Mouse (Mus musculus) ES-E14 (cell line): ENCODE results near the gene E130308A19Rik. TPM values are rescaled to one million over a fixed set of nuclear protein-coding genes. Genes with fewer than 3 reads are reported as not detected.

Experiments
- DNase-seq: peaks from one replicate; pipeline ENCODE4 v3.0.0-alpha.2; 2013; ENCODE audit warnings: low read depth, low spot score
- H3K27ac ChIP-seq: 2 replicates; pipeline ENCODE4 v1.5.1; 2012; ENCODE audit warnings: low read depth, mild to moderate bottlenecking, low read length, moderate library complexity, mixed read lengths; ENCODE audit not compliant: poor library complexity, insufficient read depth, severe bottlenecking
- H3K36me3 ChIP-seq: 2 replicates; pipeline ENCODE4 v1.6.1; 2012; ENCODE audit warnings: mild to moderate bottlenecking, low read length, moderate library complexity, mixed read lengths; ENCODE audit not compliant: control insufficient read depth, poor library complexity, insufficient read depth, severe bottlenecking
- H3K4me1 ChIP-seq, 2 experiments: fragments of 150-350 bp in 1 of 2; sonication (generic) in 1 of 2; 2 replicates each; pipeline ENCODE4 v1.6.1; 2012; ENCODE audit warnings: low read length in 2 of 2, mild to moderate bottlenecking in 1 of 2, mixed read lengths in 1 of 2; ENCODE audit not compliant: control insufficient read depth in 2 of 2, insufficient read depth in 2 of 2, poor library complexity in 1 of 2
- H3K4me3 ChIP-seq, 2 experiments: fragments of 150-350 bp in 1 of 2; sonication (generic) in 1 of 2; 2 replicates each; pipeline ENCODE4 v1.5.1; 2012; ENCODE audit warnings: low read length in 2 of 2, low read depth in 1 of 2, mild to moderate bottlenecking in 1 of 2, mixed read lengths in 1 of 2; ENCODE audit not compliant: insufficient read depth in 1 of 2, poor library complexity in 1 of 2, severe bottlenecking in 1 of 2
- H3K9ac ChIP-seq: 2 replicates; pipeline ENCODE4 v1.6.1; 2012; ENCODE audit warnings: low read depth, mild to moderate bottlenecking, low read length, mixed read lengths; ENCODE audit not compliant: poor library complexity, insufficient read depth, severe bottlenecking
- H3K9me3 ChIP-seq: fragments of 150-350 bp; sonication (generic); 2 replicates; pipeline ENCODE4 v1.6.1; 2012; ENCODE audit warnings: low read depth, mild to moderate bottlenecking, low read length; ENCODE audit not compliant: control insufficient read depth, insufficient read depth
- CHD2 ChIP-seq: IDR thresholded peaks from 2 replicates; pipeline ENCODE4 v1.6.1; 2014; ENCODE audit warnings: mild to moderate bottlenecking, low read depth, low read length, inconsistent platforms
- HCFC1 ChIP-seq: IDR thresholded peaks from 2 replicates; pipeline ENCODE4 v1.6.1; 2012; ENCODE audit warnings: low read length, inconsistent platforms, borderline replicate concordance; ENCODE audit not compliant: insufficient read depth
- MAFK ChIP-seq: IDR thresholded peaks from 2 replicates; pipeline ENCODE4 v1.6.1; 2014; ENCODE audit warnings: mild to moderate bottlenecking, low read depth, low read length, inconsistent platforms; ENCODE audit not compliant: insufficient read depth
- ZC3H11A ChIP-seq: IDR thresholded peaks from 2 replicates; pipeline ENCODE4 v1.6.1; 2012; ENCODE audit warnings: low read depth, mild to moderate bottlenecking, inconsistent platforms, low read length, borderline replicate concordance
- ZNF384 ChIP-seq: IDR thresholded peaks from 2 replicates; pipeline ENCODE4 v1.6.1; 2012; ENCODE audit warnings: low read depth, low read length, inconsistent platforms
- in situ Hi-C, 2 experiments: fragments of 600-800 bp; cut with MboI; formaldehyde crosslinking; loops; one replicate each; pipeline ENCODE4 v1.15.1; 2025; ENCODE audit warnings: low sequenced_read_pairs in 2 of 2, inconsistent platforms in 1 of 2; ENCODE audit not compliant: unreplicated experiment in 2 of 2
- total RNA-seq: library from RNA; depleted of rRNA; stranded (reverse); fragments of 300-350 nt; gene quantifications from 2 replicates; pipeline ENCODE4 v1.2.3, GENCODE M21; 2012

Gene E130308A19Rik
- total RNA-seq, 1 experiment: 14.9 TPM

GRCm38 (mm10) chr4:59712955-59713354 lies 86.9 kb downstream of the E130308A19Rik start:
- no peak for DNase-seq
- Histone ChIP-seq H3K27ac (no peak overlapping the region), H3K36me3 (no peaks in the 10 kb centered on the region), H3K4me1 (peaks cover 0 to 4% of the 10 kb centered on the region in 2 experiments; a peak in 1 of 4 replicates), H3K9ac (no peak overlapping the region), H3K4me3 (no peak overlapping the region), H3K9me3 (no peaks in the 10 kb centered on the region)
- in situ Hi-C loops: no loop called here
- TF ChIP-seq ZC3H11A: no peak
- no peak for TF ChIP-seq HCFC1
- TF ChIP-seq CHD2: no peak
- TF ChIP-seq MAFK: no peak
- no peak for TF ChIP-seq ZNF384

GRCm38 (mm10) chr4:59714472-59714871 lies 88.5 kb downstream of the E130308A19Rik start:
- no peak for DNase-seq
- in situ Hi-C loops: no loop called here
- H3K9ac ChIP-seq: no peak overlapping the region
- H3K9me3 ChIP-seq: no peaks in the 10 kb centered on the region
- no peak overlapping the region for H3K27ac ChIP-seq
- peaks cover 0 to 9% of the 10 kb centered on the region in 2 experiments; a peak in 2 of 4 replicates for H3K4me1 ChIP-seq
- no peak overlapping the region for H3K4me3 ChIP-seq
- no peaks in the 10 kb centered on the region for H3K36me3 ChIP-seq
- TF ChIP-seq CHD2: no peak
- peak; percentile 82 for TF ChIP-seq MAFK
- no peak for TF ChIP-seq HCFC1
- TF ChIP-seq ZC3H11A: no peak

GRCm38 (mm10) chr4:59714926-59715325 lies 88.9 kb downstream of the E130308A19Rik start:
- DNase-seq: no peak
- Histone ChIP-seq H3K36me3 (peaks cover 2% of the 10 kb centered on the region; the same call in 1 of the 2 replicates), H3K9me3 (no peaks in the 10 kb centered on the region), H3K4me3 (no peak overlapping the region), H3K27ac (no peak overlapping the region), H3K9ac (no peak overlapping the region), H3K4me1 (peaks cover 0 to 13% of the 10 kb centered on the region in 2 experiments; a peak in 2 of 4 replicates)
- in situ Hi-C loops: no loop called here
- no peak for TF ChIP-seq MAFK
- TF ChIP-seq ZNF384: no peak
- TF ChIP-seq HCFC1: no peak
- no peak for TF ChIP-seq ZC3H11A
- no peak for TF ChIP-seq CHD2

GRCm38 (mm10) chr4:59715531-59715930 lies 89.5 kb downstream of the E130308A19Rik start:
- Histone ChIP-seq H3K4me1 (peaks cover 0 to 13% of the 10 kb centered on the region in 2 experiments; a peak in 2 of 4 replicates), H3K27ac (no peak overlapping the region), H3K36me3 (peaks cover 7% of the 10 kb centered on the region; the same call in 1 of the 2 replicates), H3K4me3 (no peak overlapping the region), H3K9ac (no peak overlapping the region), H3K9me3 (no peaks in the 10 kb centered on the region)
- in situ Hi-C loops: no loop called here
- no peak for DNase-seq
- TF ChIP-seq ZNF384 (no peak), CHD2 (no peak), MAFK (no peak), ZC3H11A (no peak), HCFC1 (no peak)
